Mouse (Mus musculus) mouse embryonic stem cell (cell line): Measurements from ENCODE around the gene Sptbn4.
"Not testable (repeated sequence)": the region's sequence is repeated elsewhere in the genome, so short reads cannot be mapped to it uniquely, and the experiment has no call there.

Source experiments
- in situ Hi-C, 2 experiments: fragments of 300-500 bp; cut with MboI; formaldehyde crosslinking; loops; 1 replicate in 1 of 2; 3 replicates in 1 of 2; pipeline ENCODE4 v1.14.3; 2019 to 2020; ENCODE audit warnings: low sequenced_read_pairs in 2 of 2, low pct_unique_long_range_greater_than_20kb in 1 of 2, mixed read lengths in 1 of 2; ENCODE audit not compliant: unreplicated experiment in 1 of 2

Sptbn4 gene

GRCm38 (mm10) chr7:27447419-27448286 is at the start of gene Sptbn4, which contains the start of gene Blvrb:
Gene Sptbn4, minus strand, starts transcription at chr7:27447686.
Gene Blvrb, plus strand, starts transcription at chr7:27447978.
- in situ Hi-C loops: no loop called here

GRCm38 (mm10) chr7:27494659-27495367 is 47.3 kb upstream of the Sptbn4 start:
- in situ Hi-C loops: not testable (repeated sequence)

- in situ Hi-C loops: no loop called here
Measured at GRCm38 (mm10) chr7:27493450-27493849, 46.0 kb upstream of the Sptbn4 start.

GRCm38 (mm10) chr7:27493022-27493421 is 45.5 kb upstream of the Sptbn4 start:
- in situ Hi-C loops: no loop called here

- in situ Hi-C loops: no loop called here
Measured at GRCm38 (mm10) chr7:27491856-27492255, 44.4 kb upstream of the Sptbn4 start.

- in situ Hi-C loops: no loop called here
Measured at GRCm38 (mm10) chr7:27490543-27491329, 43.2 kb upstream of the Sptbn4 start.

- in situ Hi-C loops: no loop called here
Measured at GRCm38 (mm10) chr7:27490227-27490542, 42.7 kb upstream of the Sptbn4 start.

GRCm38 (mm10) chr7:27489270-27489869 is 41.9 kb upstream of the Sptbn4 start:
- in situ Hi-C loops: no loop called here

GRCm38 (mm10) chr7:27487740-27488268 is 40.3 kb upstream of the Sptbn4 start:
- in situ Hi-C loops: no loop called here

- in situ Hi-C loops: no loop called here
Measured at GRCm38 (mm10) chr7:27486770-27487697, 39.5 kb upstream of the Sptbn4 start, which contains the start of gene Sertad1. Gene Sertad1, plus strand, starts transcription at chr7:27486910.

GRCm38 (mm10) chr7:27486102-27486769 is 38.8 kb upstream of the Sptbn4 start:
- in situ Hi-C loops: no loop called here

GRCm38 (mm10) chr7:27483860-27484259 is 36.4 kb upstream of the Sptbn4 start:
- in situ Hi-C loops: no loop called here

GRCm38 (mm10) chr7:27481627-27481969 is 34.1 kb upstream of the Sptbn4 start:
- in situ Hi-C loops: no loop called here

- in situ Hi-C loops: no loop called here
Measured at GRCm38 (mm10) chr7:27480927-27481626, 33.6 kb upstream of the Sptbn4 start.

GRCm38 (mm10) chr7:27480506-27480905 is 33.0 kb upstream of the Sptbn4 start:
- in situ Hi-C loops: no loop called here

- in situ Hi-C loops: no loop called here
Measured at GRCm38 (mm10) chr7:27479750-27480149, 32.3 kb upstream of the Sptbn4 start.
